Mouse (Mus musculus) kidney, embryonic 14.5 days (tissue): Measurements from ENCODE around the gene Hoxb8. TPM values are rescaled to one million over a fixed set of nuclear protein-coding genes. Genes with fewer than 3 reads are reported as not detected.

ENCODE experiments used
- ATAC-seq: fragments of 200-750 bp; cut with Nextera tagmentation; 2 replicates; pipeline ENCODE4 v1.8.0; 2017; ENCODE audit warnings: moderate number of reproducible peaks, mild to moderate bottlenecking, moderate TSS enrichment, moderate library complexity; ENCODE audit not compliant: low FRiP score, low TSS enrichment
- H3K27ac ChIP-seq: fragments of 300-500 bp; sonication (generic); 2 replicates; pipeline ENCODE4 v1.5.1; 2014; ENCODE audit warnings: low read depth, mild to moderate bottlenecking, low read length, moderate library complexity, mixed read lengths
- H3K27me3 ChIP-seq: fragments of 300-500 bp; sonication (generic); 2 replicates; pipeline ENCODE4 v1.6.1; 2014; ENCODE audit warnings: mild to moderate bottlenecking, low read length; ENCODE audit not compliant: control insufficient read depth, insufficient read depth
- H3K36me3 ChIP-seq: fragments of 300-500 bp; sonication (generic); 2 replicates; pipeline ENCODE4 v1.6.1; 2014; ENCODE audit warnings: low read length, mixed read lengths; ENCODE audit not compliant: control insufficient read depth, insufficient read depth
- H3K4me1 ChIP-seq: fragments of 300-500 bp; sonication (generic); 2 replicates; pipeline ENCODE4 v1.6.1; 2014; ENCODE audit warnings: low read length, mixed read lengths; ENCODE audit not compliant: control insufficient read depth, insufficient read depth
- H3K4me2 ChIP-seq: fragments of 300-500 bp; sonication (generic); replicated peaks from 2 replicates; pipeline ENCODE4 v1.6.1; 2014; ENCODE audit warnings: low read depth, mild to moderate bottlenecking, low read length
- H3K4me3 ChIP-seq: fragments of 300-500 bp; sonication (generic); 2 replicates; pipeline ENCODE4 v1.5.1; 2014; ENCODE audit warnings: mild to moderate bottlenecking, low read length
- H3K9ac ChIP-seq: fragments of 300-500 bp; sonication (generic); 2 replicates; pipeline ENCODE4 v1.6.1; 2014; ENCODE audit warnings: low read depth, mild to moderate bottlenecking, low read length, moderate library complexity
- H3K9me3 ChIP-seq: fragments of 300-500 bp; sonication (generic); 2 replicates; pipeline ENCODE4 v1.6.1; 2016; ENCODE audit warnings: low read length; ENCODE audit not compliant: control insufficient read depth
- WGBS: fragments of 180-500 bp; shearing (Covaris S2); extraction: QIAGEN DNeasy Blood & Tissue Kit; methylation state at CpG from one replicate; pipeline ENCODE4 v1.1.7; 2014; 5-methylcytosine and 5-hydroxymethylcytosine counted together
- polyA plus RNA-seq: library from polyadenylated mRNA; unstranded; fragments of >200 nt; fragmentation: Nextera tagmentation; extraction: Ambion mirVana; gene quantifications from 2 replicates; pipeline ENCODE4 v1.2.1, GENCODE M21; 2014

Hoxb8 gene
- polyA plus RNA-seq, 1 experiment from 2014 or later: 12.7 TPM

GRCm38 (mm10) chr11:96301064-96301431 lies 19.3 kb downstream of the Hoxb8 start:
- ATAC-seq: no peak
- Histone ChIP-seq H3K9me3 (no peaks in the 10 kb centered on the region), H3K4me2 (peak overlapping the region; percentile 95), H3K27me3 (no peaks in the 10 kb centered on the region), H3K4me1 (peaks cover 59% of the 10 kb centered on the region), H3K36me3 (peaks cover 39% of the 10 kb centered on the region), H3K4me3 (peak overlapping the region; percentile 53), H3K27ac (peak overlapping the region; percentile 100), H3K9ac (peak overlapping the region; percentile 99)
- WGBS: 14% methylated on average over 10 of the region's 10 CpGs

- peak overlapping the region; percentile 95 for H3K4me2 ChIP-seq
- H3K9ac ChIP-seq: peak overlapping the region; percentile 99
- H3K27ac ChIP-seq: peak overlapping the region; percentile 100
Observed at GRCm38 (mm10) chr11:96301837-96302236, 20.1 kb downstream of the Hoxb8 start.

GRCm38 (mm10) chr11:96302381-96303150 lies 20.9 kb downstream of the Hoxb8 start:
- Histone ChIP-seq H3K4me2 (peak overlapping the region; percentile 95), H3K9me3 (no peaks in the 10 kb centered on the region), H3K9ac (peak overlapping the region; percentile 99), H3K36me3 (peaks cover 41% of the 10 kb centered on the region), H3K27ac (peak overlapping the region; percentile 100), H3K27me3 (no peaks in the 10 kb centered on the region), H3K4me1 (peaks cover 55% of the 10 kb centered on the region), H3K4me3 (peak overlapping the region; percentile 53)
- 7% methylated on average over 23 of the region's 23 CpGs for WGBS
- ATAC-seq: no peak

More at GRCm38 (mm10) chr11:96301837-96302236, 20.1 kb downstream of the Hoxb8 start:
- Histone ChIP-seq H3K4me3 (peak overlapping the region; percentile 53), H3K4me1 (peaks cover 62% of the 10 kb centered on the region), H3K27me3 (no peaks in the 10 kb centered on the region), H3K36me3 (peaks cover 41% of the 10 kb centered on the region), H3K9me3 (no peaks in the 10 kb centered on the region)
- ATAC-seq: no peak
- WGBS: 4% methylated on average over 15 of the region's 15 CpGs

- WGBS: under 1% methylated on average over 69 of the region's 69 CpGs
- peak; percentile 3 for ATAC-seq
- peak within 1 kb of the TSS; percentile 95 for H3K4me2 ChIP-seq
- H3K36me3 ChIP-seq: peaks cover 41% of the 10 kb centered on the region
- H3K27ac ChIP-seq: peak within 1 kb of the TSS; percentile 100
- peak within 1 kb of the TSS; percentile 99 for H3K9ac ChIP-seq
- no peaks in the 10 kb centered on the region for H3K27me3 ChIP-seq
- H3K4me3 ChIP-seq: peak within 1 kb of the TSS; percentile 53
- no peaks in the 10 kb centered on the region for H3K9me3 ChIP-seq
- H3K4me1 ChIP-seq: peaks cover 49% of the 10 kb centered on the region
Observed at GRCm38 (mm10) chr11:96303151-96304099, 21.7 kb downstream of the Hoxb8 start, which contains the start of gene Hoxb5. Gene Hoxb5, plus strand, starts transcription at chr11:96303336.

GRCm38 (mm10) chr11:96304381-96305195 lies 22.9 kb downstream of the Hoxb8 start:
- ATAC-seq: no peak
- peak overlapping the region; percentile 100 for H3K27ac ChIP-seq
- H3K9ac ChIP-seq: peak overlapping the region; percentile 99
- H3K9me3 ChIP-seq: no peaks in the 10 kb centered on the region
- peaks cover 58% of the 10 kb centered on the region for H3K4me1 ChIP-seq
- H3K36me3 ChIP-seq: peaks cover 41% of the 10 kb centered on the region
- H3K4me3 ChIP-seq: peak overlapping the region; percentile 53
- peak overlapping the region; percentile 95 for H3K4me2 ChIP-seq
- H3K27me3 ChIP-seq: no peaks in the 10 kb centered on the region
- WGBS: 10% methylated on average over 38 of the region's 38 CpGs

GRCm38 (mm10) chr11:96305505-96306182 lies 23.9 kb downstream of the Hoxb8 start:
- Histone ChIP-seq H3K4me3 (peak overlapping the region; percentile 53), H3K4me1 (peaks cover 51% of the 10 kb centered on the region), H3K9me3 (no peaks in the 10 kb centered on the region), H3K36me3 (peaks cover 38% of the 10 kb centered on the region), H3K9ac (peak overlapping the region; percentile 99), H3K27ac (peak overlapping the region; percentile 100), H3K27me3 (no peaks in the 10 kb centered on the region), H3K4me2 (peak overlapping the region; percentile 95)
- 19% methylated on average over 6 of the region's 6 CpGs for WGBS
- ATAC-seq: no peak

- ATAC-seq: peak; percentile 29; the same call in 1 of the 2 replicates
- Histone ChIP-seq H3K27me3 (no peaks in the 10 kb centered on the region), H3K4me3 (peak overlapping the region; percentile 53)
Observed at GRCm38 (mm10) chr11:96306183-96306907, 24.6 kb downstream of the Hoxb8 start.

More at GRCm38 (mm10) chr11:96306183-96306907, 24.6 kb downstream of the Hoxb8 start:
- Histone ChIP-seq H3K9me3 (no peaks in the 10 kb centered on the region), H3K4me1 (peaks cover 46% of the 10 kb centered on the region), H3K27ac (peak overlapping the region; percentile 100), H3K9ac (peak overlapping the region; percentile 99), H3K4me2 (peak overlapping the region; percentile 95), H3K36me3 (peaks cover 31% of the 10 kb centered on the region)
- 7% methylated on average over 7 of the region's 7 CpGs for WGBS
